Mouse (Mus musculus): Measurements from ENCODE around the gene 9430015G10Rik. TPM values are rescaled to one million over a fixed set of nuclear protein-coding genes. Genes with fewer than 3 reads are reported as not detected.
"Not testable (repeated sequence)": the region's sequence is repeated elsewhere in the genome, so short reads cannot be mapped to it uniquely, and the experiment has no call there.

9430015G10Rik gene
- polyA plus RNA-seq, 1 experiment from 2014 or later, result 55.7 TPM

DNA sequence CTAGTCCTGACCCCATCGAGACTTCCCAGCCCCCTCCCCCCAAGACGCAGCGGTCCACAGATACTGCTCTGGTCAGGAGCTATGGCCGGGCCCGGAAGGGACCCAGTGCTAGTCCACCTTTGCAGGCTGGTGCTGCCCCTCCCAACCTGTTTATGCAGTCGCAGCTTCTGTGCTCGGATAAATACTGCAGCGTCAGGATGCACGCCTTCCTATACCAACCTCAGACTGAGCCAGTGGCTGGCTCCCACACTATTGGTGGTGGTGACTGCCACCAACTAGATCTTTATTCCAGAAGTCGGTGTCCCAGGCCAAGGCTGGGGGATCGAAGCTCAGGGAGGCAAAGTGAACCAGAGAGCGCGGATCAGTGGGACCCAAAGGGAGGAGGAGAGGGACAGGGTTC, 25.3 kb downstream of the 9430015G10Rik start:
- no peak overlapping the region for H3K9ac ChIP-seq
- H3K36me3 ChIP-seq (ENCODE audit: insufficient read depth), result no peaks in the 10 kb centered on the region
- H3K4me2 ChIP-seq, result no peak overlapping the region
- TF ChIP-seq CTCF (IDR thresholded peaks at IDR 0.05; ENCODE audit: low read depth), result no peak
- H3K27me3 ChIP-seq (ENCODE audit: insufficient read depth, low read length), result no peaks in the 10 kb centered on the region
- ATAC-seq (ENCODE audit: insufficient read depth), result no peak
- no peak overlapping the region for H3K4me3 ChIP-seq (ENCODE audit: low read depth, low read length)
- no peak overlapping the region for H3K27ac ChIP-seq (ENCODE audit: low read depth)
- 95% methylated on average over 13 of the region's 13 CpGs for WGBS
- no peak for DNase-seq
- H3K4me1 ChIP-seq (ENCODE audit: insufficient read depth), result no peaks in the 10 kb centered on the region
- no peaks in the 10 kb centered on the region for H3K9me3 ChIP-seq (ENCODE audit: low read depth, low read length)

- no peak for DNase-seq
- Histone ChIP-seq H3K9ac (no peak overlapping the region), H3K9me3 (ENCODE audit: low read depth, low read length) (no peaks in the 10 kb centered on the region), H3K27ac (ENCODE audit: low read depth) (no peak overlapping the region), H3K27me3 (ENCODE audit: insufficient read depth, low read length) (no peaks in the 10 kb centered on the region), H3K4me3 (ENCODE audit: low read depth, low read length) (no peak overlapping the region), H3K4me2 (no peak overlapping the region), H3K4me1 (ENCODE audit: insufficient read depth) (no peaks in the 10 kb centered on the region), H3K36me3 (ENCODE audit: insufficient read depth) (no peaks in the 10 kb centered on the region)
- no peak for ATAC-seq (ENCODE audit: insufficient read depth)
- 91% methylated on average over 14 of the region's 14 CpGs for WGBS
- no peak for TF ChIP-seq CTCF (IDR thresholded peaks at IDR 0.05; ENCODE audit: low read depth)
Measured at GRCm38 (mm10) chr4:156135801-156136200, 26.0 kb downstream of the 9430015G10Rik start.

GRCm38 (mm10) chr4:156136285-156137100, 26.7 kb downstream of the 9430015G10Rik start:
- Histone ChIP-seq H3K4me2 (no peak overlapping the region), H3K9me3 (ENCODE audit: low read depth, low read length) (no peaks in the 10 kb centered on the region), H3K27ac (ENCODE audit: low read depth) (no peak overlapping the region), H3K4me1 (ENCODE audit: insufficient read depth) (no peaks in the 10 kb centered on the region), H3K4me3 (ENCODE audit: low read depth, low read length) (no peak overlapping the region), H3K36me3 (ENCODE audit: insufficient read depth) (no peaks in the 10 kb centered on the region), H3K9ac (no peak overlapping the region), H3K27me3 (ENCODE audit: insufficient read depth, low read length) (no peaks in the 10 kb centered on the region)
- ATAC-seq (ENCODE audit: insufficient read depth) (no peak), DNase-seq (no peak)
- 92% methylated on average over 30 of the region's 30 CpGs for whole genome bisulfite sequencing
- TF ChIP-seq CTCF (IDR thresholded peaks at IDR 0.05; ENCODE audit: low read depth), result no peak

- not testable (repeated sequence) for H3K27me3 ChIP-seq (ENCODE audit: insufficient read depth, low read length); ATAC-seq (ENCODE audit: insufficient read depth); H3K9me3 ChIP-seq (ENCODE audit: low read depth, low read length); H3K4me1 ChIP-seq (ENCODE audit: insufficient read depth); H3K27ac ChIP-seq (ENCODE audit: low read depth); H3K4me2 ChIP-seq; H3K9ac ChIP-seq; DNase-seq; H3K36me3 ChIP-seq (ENCODE audit: insufficient read depth); H3K4me3 ChIP-seq (ENCODE audit: low read depth, low read length)
- 77% methylated on average over 10 of the region's 10 CpGs for WGBS
Measured at GRCm38 (mm10) chr4:156150887-156151286, 41.1 kb downstream of the 9430015G10Rik start.

- H3K27me3 ChIP-seq (ENCODE audit: insufficient read depth, low read length), result no peaks in the 10 kb centered on the region
- no peak overlapping the region for H3K27ac ChIP-seq (ENCODE audit: low read depth)
- ATAC-seq (ENCODE audit: insufficient read depth), result no peak
- H3K9me3 ChIP-seq (ENCODE audit: low read depth, low read length), result no peaks in the 10 kb centered on the region; the same call in 1 of the 2 replicates
- 88% methylated on average over 3 of the region's 3 CpGs for WGBS
- no peak overlapping the region for H3K9ac ChIP-seq
- no peaks in the 10 kb centered on the region for H3K4me1 ChIP-seq (ENCODE audit: insufficient read depth)
- no peak overlapping the region for H3K4me3 ChIP-seq (ENCODE audit: low read depth, low read length)
- H3K36me3 ChIP-seq (ENCODE audit: insufficient read depth), result no peaks in the 10 kb centered on the region
- no peak for DNase-seq
- TF ChIP-seq CTCF (IDR thresholded peaks at IDR 0.05; ENCODE audit: low read depth), result no peak
- no peak overlapping the region for H3K4me2 ChIP-seq
Measured at GRCm38 (mm10) chr4:156154771-156155170, 45.0 kb downstream of the 9430015G10Rik start.

DNA sequence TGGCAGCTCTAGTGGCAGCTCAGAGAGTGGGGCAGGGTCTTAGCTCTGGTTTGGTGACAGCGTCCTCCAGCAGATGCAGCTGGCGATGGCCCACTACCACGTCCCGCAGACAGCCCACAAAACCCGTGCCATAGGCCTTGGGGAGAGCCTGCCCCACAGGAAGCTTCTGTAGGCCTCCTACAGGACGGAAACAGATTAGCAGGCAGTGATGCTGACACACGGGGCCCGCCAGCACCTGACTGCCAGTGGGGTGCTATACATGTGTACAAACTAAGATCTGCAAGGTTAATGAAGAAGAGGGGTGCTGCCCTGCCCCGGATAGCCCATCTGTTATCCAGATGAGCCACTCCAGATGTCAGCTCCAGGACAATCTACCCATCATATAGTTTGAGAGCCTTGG, 56.7 kb downstream of the 9430015G10Rik start:
- H3K27me3 ChIP-seq (ENCODE audit: insufficient read depth, low read length), result no peaks in the 10 kb centered on the region
- ATAC-seq (ENCODE audit: insufficient read depth) (no peak), DNase-seq (no peak)
- WGBS, result 94% methylated on average over 9 of the region's 9 CpGs
- peaks cover 3% of the 10 kb centered on the region; the same call in 1 of the 2 replicates for H3K9me3 ChIP-seq (ENCODE audit: low read depth, low read length)
- no peak overlapping the region for H3K27ac ChIP-seq (ENCODE audit: low read depth)
- no peak overlapping the region for H3K4me2 ChIP-seq
- no peak overlapping the region for H3K4me3 ChIP-seq (ENCODE audit: low read depth, low read length)
- H3K4me1 ChIP-seq (ENCODE audit: insufficient read depth), result no peaks in the 10 kb centered on the region
- no peak overlapping the region for H3K9ac ChIP-seq
- TF ChIP-seq CTCF (IDR thresholded peaks at IDR 0.05; ENCODE audit: low read depth), result peak; percentile 31
- H3K36me3 ChIP-seq (ENCODE audit: insufficient read depth), result peaks cover 88% of the 10 kb centered on the region

DNA sequence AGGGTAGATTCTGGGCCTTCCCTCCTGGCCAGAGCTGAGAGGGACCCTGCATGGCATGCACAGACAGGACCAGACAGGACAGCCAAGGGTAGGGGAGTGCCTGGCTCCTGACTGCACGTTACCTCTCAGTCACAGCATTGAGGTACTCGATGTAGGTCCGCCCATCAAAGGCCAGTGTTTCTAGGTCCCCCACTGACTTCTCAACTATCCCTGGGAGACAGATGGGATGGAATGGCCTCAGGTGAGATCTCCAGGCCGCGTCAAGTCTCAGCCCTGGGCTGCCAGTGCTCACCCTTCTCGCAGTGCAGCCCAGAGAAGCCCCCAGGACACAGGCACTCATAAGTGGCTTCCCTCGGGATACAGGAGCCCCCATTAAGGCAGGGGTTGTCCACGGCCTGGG, 58.8 kb downstream of the 9430015G10Rik start:
- ATAC-seq (ENCODE audit: insufficient read depth) (no peak), DNase-seq (no peak)
- H3K36me3 ChIP-seq (ENCODE audit: insufficient read depth), result peaks cover 99% of the 10 kb centered on the region
- no peak for TF ChIP-seq CTCF (IDR thresholded peaks at IDR 0.05; ENCODE audit: low read depth)
- no peaks in the 10 kb centered on the region for H3K9me3 ChIP-seq (ENCODE audit: low read depth, low read length)
- H3K4me1 ChIP-seq (ENCODE audit: insufficient read depth), result no peaks in the 10 kb centered on the region
- no peak overlapping the region for H3K27ac ChIP-seq (ENCODE audit: low read depth)
- H3K9ac ChIP-seq, result no peak overlapping the region
- H3K27me3 ChIP-seq (ENCODE audit: insufficient read depth, low read length), result no peaks in the 10 kb centered on the region
- H3K4me3 ChIP-seq (ENCODE audit: low read depth, low read length), result no peak overlapping the region
- H3K4me2 ChIP-seq, result no peak overlapping the region
- WGBS, result 95% methylated on average over 8 of the region's 8 CpGs
